Mouse (Mus musculus) regulatory T cell (primary cell): ENCODE measurements around the gene Smpd4.

Experiments used
- in situ Hi-C: fragments of 300-600 bp; cut with MboI, MseI; formaldehyde crosslinking; loops from one replicate; pipeline ENCODE4 v1.15.1; 2025; ENCODE audit warnings: high pct_unique_total_duplicates

Smpd4 gene

DNA sequence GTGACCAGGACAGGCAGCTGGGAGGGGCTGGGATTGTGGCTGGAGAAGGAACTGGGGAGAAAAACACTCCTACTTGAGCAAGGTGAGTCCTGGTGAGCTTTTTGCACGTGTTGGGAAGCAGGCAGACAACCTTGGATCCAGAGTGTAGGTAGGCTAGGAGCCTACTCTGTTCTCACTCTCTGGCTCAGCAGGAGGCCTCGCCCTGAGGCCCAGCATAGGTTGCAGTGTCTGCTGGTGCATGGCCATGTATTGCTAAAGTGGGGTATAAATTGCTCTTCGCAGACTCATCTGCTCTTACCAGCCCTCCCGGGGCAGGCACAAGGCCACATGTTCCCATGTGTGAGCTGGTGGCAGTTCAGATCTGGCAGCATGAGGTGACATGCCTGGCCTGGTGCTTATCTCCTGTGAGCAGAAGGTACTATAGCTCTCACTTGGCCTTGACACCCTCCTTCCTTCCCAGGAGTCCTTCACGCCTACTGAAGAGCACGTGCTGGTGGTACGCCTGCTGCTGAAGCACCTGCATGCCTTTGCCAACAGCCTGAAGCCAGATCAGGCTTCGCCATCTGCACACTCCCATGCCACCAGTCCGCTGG, 19.0 kb downstream of the Smpd4 start:
- in situ Hi-C loops: no loop called here

DNA sequence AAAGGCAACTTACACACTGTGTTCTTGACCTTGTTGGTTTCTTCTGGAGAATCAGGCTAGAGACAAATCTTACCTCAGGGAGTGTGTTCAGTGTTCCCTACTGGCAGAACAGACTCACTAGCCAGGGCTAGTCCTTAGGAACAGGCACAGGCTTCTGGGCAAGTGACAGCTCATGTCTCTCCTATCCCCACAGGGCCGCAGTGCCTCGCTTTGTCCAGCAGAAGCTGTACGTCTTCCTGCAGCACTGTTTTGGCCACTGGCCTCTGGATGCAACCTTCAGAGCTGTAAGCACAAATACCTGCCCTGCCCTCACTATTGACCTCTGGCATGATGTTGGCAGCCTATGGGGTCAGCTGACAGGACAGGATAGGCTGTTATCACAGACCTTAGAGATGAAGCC, 19.9 kb downstream of the Smpd4 start:
- in situ Hi-C loops: no loop called here

- in situ Hi-C loops: no loop called here
Measured at GRCm38 (mm10) chr16:17639951-17640350, 20.8 kb downstream of the Smpd4 start.

DNA sequence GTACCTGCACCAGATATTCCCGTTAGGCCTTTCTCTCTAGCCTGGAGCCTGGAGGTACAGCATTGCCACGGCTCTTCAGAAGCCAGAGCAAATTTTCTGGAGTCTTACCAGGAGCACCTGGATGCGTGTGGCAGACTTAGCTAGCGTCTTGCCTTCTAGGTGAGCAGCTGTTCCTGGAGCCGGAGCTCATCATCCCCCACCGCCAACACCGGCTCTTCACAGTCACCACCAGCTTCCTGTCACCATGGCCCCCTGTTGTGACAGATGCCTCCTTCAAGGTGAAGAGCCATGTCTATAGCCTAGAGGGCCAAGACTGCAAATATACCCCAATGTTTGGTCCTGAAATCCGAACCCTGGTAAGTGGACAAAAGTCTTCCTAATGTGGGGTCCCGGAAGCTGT, 21.6 kb downstream of the Smpd4 start:
- in situ Hi-C loops: no loop called here

DNA sequence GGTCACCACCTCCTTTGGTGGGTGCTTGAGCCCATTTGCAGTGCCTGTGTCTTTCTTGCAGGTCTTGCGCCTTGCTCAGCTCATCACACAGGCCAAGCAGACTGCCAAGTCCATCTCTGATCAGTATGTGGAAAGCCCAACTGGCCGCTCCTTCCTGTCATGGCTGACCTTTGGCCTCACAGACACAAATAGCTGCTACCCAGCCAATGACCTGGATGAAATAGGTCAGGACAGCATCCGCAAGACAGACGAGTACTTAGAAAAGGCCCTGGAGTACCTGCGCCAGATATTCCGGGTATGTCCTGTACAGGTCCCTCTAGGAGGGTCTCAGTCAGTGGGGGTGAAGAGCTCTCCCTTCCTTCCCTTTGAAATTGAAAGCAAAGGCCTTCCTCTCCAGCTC, 22.1 kb downstream of the Smpd4 start:
- in situ Hi-C loops: no loop called here

DNA sequence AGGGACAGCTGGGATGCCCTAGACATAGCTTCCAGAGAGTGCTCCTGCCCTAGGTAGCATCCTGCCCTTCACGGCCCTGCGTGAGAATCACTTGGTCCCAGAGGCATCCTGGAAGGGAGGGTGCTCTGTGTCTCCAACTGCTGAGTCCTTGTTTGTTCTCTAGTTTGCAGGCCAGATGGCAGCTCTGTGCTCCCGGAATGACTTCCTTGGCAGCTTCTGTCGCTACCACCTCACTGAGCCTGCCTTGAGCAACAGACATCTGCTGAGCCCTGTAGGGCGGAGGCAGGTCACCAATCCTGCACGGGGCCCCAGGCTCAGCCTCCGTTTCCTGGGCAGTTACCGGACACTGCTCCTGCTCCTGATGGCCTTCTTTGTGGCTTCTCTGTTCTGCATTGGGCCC, 23.2 kb downstream of the Smpd4 start:
- in situ Hi-C loops: no loop called here

- in situ Hi-C loops: no loop called here
Measured at GRCm38 (mm10) chr16:17643437-17643990, 24.4 kb downstream of the Smpd4 start.

DNA sequence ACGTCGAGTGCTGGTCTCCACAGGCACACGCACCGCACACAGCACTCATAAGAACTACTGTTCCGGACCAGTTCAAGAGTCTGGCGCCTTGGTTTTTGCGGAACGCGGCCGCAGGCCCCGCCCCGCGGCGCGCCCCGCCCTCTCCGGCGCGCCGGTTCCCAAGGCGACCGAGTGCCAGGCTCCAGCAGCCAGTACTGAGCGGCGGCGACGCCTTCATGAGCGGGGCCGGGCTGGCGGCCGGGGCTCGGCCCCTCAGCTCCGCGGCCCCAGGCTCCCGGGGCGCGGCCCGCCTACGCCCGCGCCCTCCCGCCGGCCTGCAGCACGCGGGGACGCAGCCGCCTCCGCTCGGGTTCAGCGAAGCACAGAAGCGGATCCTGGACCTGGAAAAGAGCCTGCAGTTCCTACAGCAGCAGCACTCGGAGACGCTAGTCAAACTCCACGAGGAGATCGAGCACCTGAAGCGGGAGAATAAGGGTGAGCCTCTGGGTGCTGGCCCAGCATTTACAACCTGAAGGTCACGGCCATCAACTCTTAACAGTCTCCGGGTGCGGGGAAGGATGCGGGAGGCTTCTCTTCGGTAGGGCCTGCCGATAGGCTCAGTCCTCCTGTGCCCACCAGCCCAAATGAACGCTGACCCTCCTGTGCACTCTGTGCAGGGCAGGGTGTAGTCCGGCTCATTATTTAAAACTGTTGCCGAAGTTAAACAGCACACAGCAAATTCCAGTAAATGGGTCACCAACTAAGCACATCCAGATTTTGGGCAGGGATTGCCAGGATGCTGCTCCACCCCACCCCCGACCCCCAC, 27.4 kb downstream of the Smpd4 start, which contains the start of gene Ccdc74a:
Gene Ccdc74a, plus strand, starts transcription at position 161 of the 805 bp plus-strand sequence.
- in situ Hi-C loops: no loop called here

- in situ Hi-C loops: no loop called here
Measured at GRCm38 (mm10) chr16:17647156-17647555, 28.0 kb downstream of the Smpd4 start.

DNA sequence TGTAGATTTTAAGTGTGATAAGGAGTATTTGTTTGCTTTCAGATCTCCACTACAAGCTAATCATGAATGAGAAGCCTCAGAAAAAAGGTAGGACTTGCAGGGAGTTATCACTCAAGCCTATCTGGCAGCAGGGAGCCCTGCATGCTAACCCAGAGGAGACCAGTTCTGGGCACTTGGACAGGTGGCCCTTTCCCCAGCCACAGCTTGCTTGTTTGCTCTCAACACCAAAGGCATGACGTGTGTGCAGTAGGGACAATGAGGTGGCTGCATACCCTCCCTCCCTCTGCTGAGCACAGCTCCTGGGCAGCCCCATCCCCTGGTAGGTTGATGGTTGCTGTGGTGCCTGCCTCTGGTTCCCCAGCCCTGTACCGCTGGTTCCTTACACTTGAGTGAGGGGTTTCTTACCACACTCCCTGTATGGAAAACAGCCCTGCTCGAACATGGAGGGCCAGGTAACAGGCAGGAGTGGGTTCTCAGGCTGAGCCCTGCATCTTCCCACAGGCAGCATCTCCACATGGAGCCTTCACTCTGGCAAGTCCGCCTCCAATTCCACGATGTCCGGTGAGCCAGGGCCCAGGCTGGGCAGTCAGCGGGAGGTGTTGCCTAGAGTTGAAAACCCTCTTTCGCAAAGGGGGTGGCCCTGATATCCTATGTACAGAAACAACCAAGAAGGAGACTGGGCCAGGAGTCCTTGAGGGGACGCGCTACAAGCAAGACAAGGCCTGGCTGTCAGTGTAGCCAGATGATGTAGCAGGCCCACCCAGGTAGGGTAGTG, 28.6 kb downstream of the Smpd4 start:
- in situ Hi-C loops: no loop called here

DNA sequence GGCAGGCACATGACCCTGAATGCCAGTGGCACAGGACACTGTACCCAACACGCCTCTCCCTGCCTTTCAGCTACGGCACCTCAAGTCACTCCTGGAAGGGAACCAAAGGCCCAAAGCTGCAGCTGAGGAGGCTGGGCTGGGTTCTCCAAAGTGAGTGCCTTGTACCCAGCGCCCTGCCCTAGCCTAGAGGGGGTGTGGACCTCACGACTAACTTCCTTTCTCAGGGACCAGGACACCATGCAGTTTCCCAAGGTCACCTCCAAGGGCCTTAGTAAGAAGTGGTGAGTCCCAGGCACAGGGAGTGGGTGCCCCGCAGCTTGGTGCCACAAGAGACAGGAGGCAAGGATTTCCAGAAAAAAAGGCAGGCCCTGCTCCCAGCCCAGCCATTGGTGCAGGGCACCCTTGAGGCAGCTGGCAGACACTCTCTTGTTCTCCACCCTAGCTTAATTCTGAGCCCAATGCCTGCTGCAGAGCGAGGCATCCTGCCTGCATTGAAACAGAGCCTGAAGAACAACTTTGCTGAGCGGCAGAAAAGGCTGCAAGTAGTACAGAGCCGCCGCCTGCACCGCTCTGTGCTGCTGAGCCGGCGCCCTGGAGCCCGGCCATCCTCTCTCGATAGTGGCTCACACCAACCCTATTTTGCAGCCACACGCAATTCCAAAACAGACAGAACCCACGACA, 30.9 kb downstream of the Smpd4 start:
- in situ Hi-C loops: no loop called here

DNA sequence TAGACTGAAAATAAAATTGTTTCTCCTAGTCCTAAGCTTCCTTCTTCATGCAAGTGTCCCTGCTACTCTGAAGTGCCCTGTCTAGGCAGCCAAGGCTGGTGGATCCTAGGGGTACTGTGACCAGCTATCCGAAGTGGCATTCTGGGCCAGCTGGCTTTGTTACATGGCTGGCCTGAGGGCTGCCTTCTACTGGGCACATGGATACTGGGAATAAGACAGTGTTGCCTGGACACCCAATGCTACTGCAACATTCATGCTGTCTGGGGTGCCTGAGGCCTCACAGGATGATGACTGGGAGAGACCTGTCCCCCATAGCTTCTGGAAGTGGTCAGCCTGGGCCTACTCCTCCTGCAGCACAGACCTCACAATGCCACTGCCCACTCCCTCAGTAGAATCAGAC, 31.6 kb downstream of the Smpd4 start:
- in situ Hi-C loops: no loop called here

DNA sequence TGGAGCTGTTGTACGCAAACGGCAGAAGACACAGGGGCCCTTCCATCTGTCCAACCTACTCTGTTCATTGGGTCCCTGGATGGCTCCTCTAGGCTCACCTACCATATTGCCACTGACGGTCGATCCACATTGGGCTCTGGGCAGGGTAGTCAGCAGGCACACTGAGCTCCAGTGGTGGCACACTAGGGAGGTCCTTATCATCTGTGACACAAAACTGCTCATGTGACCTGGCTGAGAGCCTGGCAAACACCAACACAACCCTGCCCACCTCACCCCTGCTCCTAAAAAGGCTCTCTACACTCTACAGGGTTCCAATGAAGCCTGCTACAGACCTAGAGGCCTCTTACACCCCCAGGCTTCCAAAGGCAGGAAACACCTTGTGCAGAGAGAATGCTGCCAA, 33.5 kb downstream of the Smpd4 start:
- in situ Hi-C loops: no loop called here

DNA sequence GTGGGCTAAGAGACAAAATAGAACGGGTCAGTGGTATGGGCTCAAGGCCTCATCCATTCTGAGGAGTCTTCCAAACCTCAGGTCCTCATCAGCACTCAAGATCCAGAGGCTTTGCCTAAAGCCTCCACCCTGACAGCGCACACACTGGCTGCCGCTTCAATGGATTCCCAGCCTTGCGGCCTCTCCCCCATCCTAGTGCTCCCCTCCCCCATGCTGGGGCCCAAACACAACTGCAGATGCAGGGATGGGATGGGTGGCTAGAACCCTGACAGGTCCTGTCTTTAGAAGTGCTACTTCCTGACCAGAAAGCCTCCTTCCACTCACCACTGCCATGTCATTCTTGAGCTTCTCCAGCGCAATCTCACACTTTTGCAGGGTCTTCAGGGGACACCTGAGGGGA, 34.4 kb downstream of the Smpd4 start:
- in situ Hi-C loops: no loop called here

DNA sequence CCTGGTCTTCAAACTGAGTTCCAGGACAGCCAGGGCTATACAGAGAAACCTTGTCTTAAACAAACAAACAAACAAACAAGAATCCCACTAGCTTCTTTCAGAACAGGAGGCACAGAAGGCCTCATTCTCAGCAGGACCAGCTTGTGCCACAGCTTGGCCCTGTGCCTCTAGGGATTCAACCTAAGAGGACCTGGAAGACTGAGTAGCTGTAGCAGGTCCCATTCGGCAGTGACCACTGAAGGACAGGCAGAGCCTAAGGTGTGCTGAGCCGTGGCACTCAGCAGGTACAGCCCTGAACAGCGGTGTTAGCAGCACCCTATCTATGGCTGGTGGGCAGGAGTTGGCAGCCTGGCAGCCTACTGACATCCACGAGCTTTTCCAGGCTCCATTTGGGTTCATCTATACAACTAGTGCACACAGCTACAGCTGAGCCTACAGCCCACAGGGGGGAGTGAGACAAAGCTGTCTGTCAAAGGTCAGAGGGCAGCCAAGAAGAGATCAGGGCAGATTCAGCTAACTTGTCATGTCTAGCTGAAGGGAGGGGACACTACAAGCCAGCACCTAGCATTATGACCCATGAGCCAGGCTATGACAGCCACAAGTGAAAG, 35.1 kb downstream of the Smpd4 start:
- in situ Hi-C loops: no loop called here

DNA sequence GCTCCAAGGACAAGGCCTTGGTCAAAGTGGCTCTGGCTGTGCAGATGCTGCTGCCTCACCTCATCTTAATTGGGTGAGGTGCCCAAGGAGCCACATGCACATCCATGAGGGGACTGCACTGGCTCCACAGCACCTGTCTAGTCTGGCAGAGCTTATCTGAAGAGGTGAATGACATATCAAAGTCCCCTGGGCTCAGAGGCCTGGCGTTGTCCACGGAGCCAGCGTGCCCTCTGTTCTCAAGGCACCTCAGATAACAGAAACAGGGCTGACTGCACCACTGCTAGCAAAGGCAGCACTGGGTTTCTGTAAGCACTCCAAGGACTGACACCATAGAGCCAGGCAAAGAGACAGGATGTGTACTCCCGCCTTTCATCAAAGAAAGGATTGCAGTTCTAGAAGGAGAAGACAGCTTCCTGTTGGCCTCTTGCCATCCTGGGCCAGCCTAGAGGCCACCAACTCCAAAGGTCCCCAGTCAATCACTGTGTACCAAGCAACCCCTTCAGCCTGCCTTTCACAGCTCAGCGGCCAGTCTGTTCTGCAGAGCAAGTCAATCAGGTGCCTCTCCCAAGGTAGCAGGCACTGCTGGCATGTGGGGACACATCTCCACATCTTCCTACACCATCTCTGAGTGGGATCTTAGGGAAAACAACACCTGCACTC, 37.2 kb downstream of the Smpd4 start:
- in situ Hi-C loops: no loop called here

DNA sequence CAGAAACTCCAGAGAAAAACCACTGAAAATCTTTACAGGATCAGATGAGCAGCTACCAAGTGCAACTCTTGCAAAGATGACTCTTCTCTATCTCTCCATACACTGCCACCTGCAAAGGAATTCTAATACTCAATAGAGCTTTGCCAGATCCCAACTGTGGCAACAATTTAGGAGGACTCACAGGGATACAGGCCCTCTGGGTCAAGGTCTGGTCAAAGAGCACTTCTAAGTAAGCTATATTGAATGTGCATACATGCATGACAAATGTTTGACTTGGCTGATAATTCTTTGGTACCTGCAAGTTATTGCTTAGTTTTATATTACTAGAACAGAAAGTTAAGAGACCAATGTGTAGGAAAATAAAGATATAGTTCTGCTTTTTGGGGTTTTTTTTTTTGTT, 46.4 kb downstream of the Smpd4 start:
- in situ Hi-C loops: no loop called here

GRCm38 (mm10) chr16:17669886-17670285, 50.7 kb downstream of the Smpd4 start:
- in situ Hi-C loops: no loop called here
